Mouse (Mus musculus): ENCODE results near the gene Cog5. TPM values are rescaled to one million over a fixed set of nuclear protein-coding genes. Genes with fewer than 3 reads are reported as not detected.

Gene Cog5
- total and polyA plus RNA-seq, 2 experiments from 2014 or later: 18.4 to 46.9 TPM

GRCm38 (mm10) chr12:31665999-31666398, 11.3 kb downstream of the Cog5 start:
- no peak for TF ChIP-seq CTCF (IDR thresholded peaks at IDR 0.05; ENCODE audit: low read depth)
- ATAC-seq (no peak), DNase-seq (ENCODE audit: low spot score) (no peak)
- no peak overlapping the region for H3K4me2 ChIP-seq (ENCODE audit: low read depth, low read length)
- H3K4me3 ChIP-seq (ENCODE audit: low read length): no peak overlapping the region
- no peaks in the 10 kb centered on the region for H3K9me3 ChIP-seq (ENCODE audit: low read length)
- H3K36me3 ChIP-seq (ENCODE audit: insufficient read depth, low read length): peaks cover 14% of the 10 kb centered on the region; the same call in 1 of the 2 replicates
- H3K4me1 ChIP-seq (ENCODE audit: insufficient read depth, low read length): no peaks in the 10 kb centered on the region
- H3K27ac ChIP-seq: no peak overlapping the region
- 72% methylated on average over 6 of the region's 6 CpGs for WGBS
- no peak overlapping the region for H3K9ac ChIP-seq (replicated peaks; ENCODE audit: low read length)
- H3K27me3 ChIP-seq (ENCODE audit: insufficient read depth, low read length): no peaks in the 10 kb centered on the region

GRCm38 (mm10) chr12:31667187-31667586, 12.5 kb downstream of the Cog5 start:
- DNase-seq (ENCODE audit: low spot score) (no peak), ATAC-seq (no peak)
- no peaks in the 10 kb centered on the region for H3K27me3 ChIP-seq (ENCODE audit: insufficient read depth, low read length)
- 52% methylated on average over 3 of the region's 3 CpGs for WGBS
- H3K4me3 ChIP-seq (ENCODE audit: low read length): no peak overlapping the region
- H3K9me3 ChIP-seq (ENCODE audit: low read length): no peaks in the 10 kb centered on the region
- no peaks in the 10 kb centered on the region for H3K4me1 ChIP-seq (ENCODE audit: insufficient read depth, low read length)
- H3K4me2 ChIP-seq (ENCODE audit: low read depth, low read length): no peak overlapping the region
- no peak overlapping the region for H3K9ac ChIP-seq (replicated peaks; ENCODE audit: low read length)
- H3K27ac ChIP-seq: no peak overlapping the region
- peaks cover 14% of the 10 kb centered on the region; the same call in 1 of the 2 replicates for H3K36me3 ChIP-seq (ENCODE audit: insufficient read depth, low read length)
- no peak for TF ChIP-seq CTCF (IDR thresholded peaks at IDR 0.05; ENCODE audit: low read depth)

- Histone ChIP-seq H3K9me3 (ENCODE audit: low read length) (no peaks in the 10 kb centered on the region), H3K4me1 (ENCODE audit: insufficient read depth, low read length) (no peaks in the 10 kb centered on the region), H3K27ac (no peak overlapping the region), H3K27me3 (ENCODE audit: insufficient read depth, low read length) (no peaks in the 10 kb centered on the region), H3K4me2 (ENCODE audit: low read depth, low read length) (no peak overlapping the region), H3K36me3 (ENCODE audit: insufficient read depth, low read length) (no peaks in the 10 kb centered on the region), H3K9ac (replicated peaks; ENCODE audit: low read length) (no peak overlapping the region), H3K4me3 (ENCODE audit: low read length) (no peak overlapping the region)
- DNase-seq (ENCODE audit: low spot score): no peak
- no peak for ATAC-seq
- TF ChIP-seq CTCF (IDR thresholded peaks at IDR 0.05; ENCODE audit: low read depth): no peak
- 97% methylated on average over 3 of the region's 3 CpGs for WGBS
Measured at GRCm38 (mm10) chr12:31686679-31687078, 32.0 kb downstream of the Cog5 start.

GRCm38 (mm10) chr12:31693278-31693677, 38.6 kb downstream of the Cog5 start:
- DNase-seq (ENCODE audit: low spot score) (no peak), ATAC-seq (no peak)
- Histone ChIP-seq H3K27me3 (ENCODE audit: insufficient read depth, low read length) (no peaks in the 10 kb centered on the region), H3K9me3 (ENCODE audit: low read length) (no peaks in the 10 kb centered on the region), H3K9ac (replicated peaks; ENCODE audit: low read length) (no peak overlapping the region), H3K27ac (no peak overlapping the region), H3K36me3 (ENCODE audit: insufficient read depth, low read length) (no peaks in the 10 kb centered on the region), H3K4me3 (ENCODE audit: low read length) (no peak overlapping the region), H3K4me1 (ENCODE audit: insufficient read depth, low read length) (no peaks in the 10 kb centered on the region), H3K4me2 (ENCODE audit: low read depth, low read length) (no peak overlapping the region)
- WGBS: 91% methylated on average over 1 of the region's 1 CpGs
- TF ChIP-seq CTCF (IDR thresholded peaks at IDR 0.05; ENCODE audit: low read depth): no peak

- H3K27me3 ChIP-seq (ENCODE audit: insufficient read depth, low read length): no peaks in the 10 kb centered on the region
- no peak overlapping the region for H3K27ac ChIP-seq
- H3K9me3 ChIP-seq (ENCODE audit: low read length): no peaks in the 10 kb centered on the region
- no peaks in the 10 kb centered on the region for H3K4me1 ChIP-seq (ENCODE audit: insufficient read depth, low read length)
- H3K4me3 ChIP-seq (ENCODE audit: low read length): no peak overlapping the region
- WGBS: 45% methylated on average over 5 of the region's 5 CpGs
- no peak for ATAC-seq
- TF ChIP-seq CTCF (IDR thresholded peaks at IDR 0.05; ENCODE audit: low read depth): no peak
- no peak for DNase-seq (ENCODE audit: low spot score)
- H3K9ac ChIP-seq (replicated peaks; ENCODE audit: low read length): no peak overlapping the region
- H3K4me2 ChIP-seq (ENCODE audit: low read depth, low read length): no peak overlapping the region
- no peaks in the 10 kb centered on the region for H3K36me3 ChIP-seq (ENCODE audit: insufficient read depth, low read length)
Measured at GRCm38 (mm10) chr12:31700623-31701347, 46.1 kb downstream of the Cog5 start.

GRCm38 (mm10) chr12:31701411-31701810, 46.7 kb downstream of the Cog5 start:
- Histone ChIP-seq H3K27me3 (ENCODE audit: insufficient read depth, low read length) (no peaks in the 10 kb centered on the region), H3K9ac (replicated peaks; ENCODE audit: low read length) (no peak overlapping the region), H3K4me3 (ENCODE audit: low read length) (no peak overlapping the region), H3K27ac (no peak overlapping the region), H3K4me1 (ENCODE audit: insufficient read depth, low read length) (no peaks in the 10 kb centered on the region), H3K36me3 (ENCODE audit: insufficient read depth, low read length) (no peaks in the 10 kb centered on the region), H3K4me2 (ENCODE audit: low read depth, low read length) (no peak overlapping the region), H3K9me3 (ENCODE audit: low read length) (no peaks in the 10 kb centered on the region)
- no peak for DNase-seq (ENCODE audit: low spot score)
- WGBS: 66% methylated on average over 5 of the region's 5 CpGs
- TF ChIP-seq CTCF (IDR thresholded peaks at IDR 0.05; ENCODE audit: low read depth): no peak
- no peak for ATAC-seq

GRCm38 (mm10) chr12:31703904-31704303, 49.2 kb downstream of the Cog5 start:
- H3K9ac ChIP-seq (replicated peaks; ENCODE audit: low read length): no peak overlapping the region
- no peak overlapping the region for H3K4me3 ChIP-seq (ENCODE audit: low read length)
- H3K36me3 ChIP-seq (ENCODE audit: insufficient read depth, low read length): no peaks in the 10 kb centered on the region
- no peak overlapping the region for H3K4me2 ChIP-seq (ENCODE audit: low read depth, low read length)
- peak; percentile 38 for TF ChIP-seq CTCF (IDR thresholded peaks at IDR 0.05; ENCODE audit: low read depth)
- 61% methylated on average over 6 of the region's 6 CpGs for WGBS
- no peaks in the 10 kb centered on the region for H3K4me1 ChIP-seq (ENCODE audit: insufficient read depth, low read length)
- no peak for ATAC-seq
- DNase-seq (ENCODE audit: low spot score): no peak
- H3K27me3 ChIP-seq (ENCODE audit: insufficient read depth, low read length): no peaks in the 10 kb centered on the region
- no peaks in the 10 kb centered on the region for H3K9me3 ChIP-seq (ENCODE audit: low read length)
- no peak overlapping the region for H3K27ac ChIP-seq

All from hindbrain, postnatal 0 days (tissue).